Mouse (Mus musculus) heart, adult 2 months (tissue): ENCODE measurements at regions not wholly inside any gene's neighbourhood (a gene's known extent, or its start where the extent isn't known, plus 50 kb on each side); places are given as distances from the start of the nearest gene placed in this dataset.

Experiments used
- CTCF ChIP-seq: fragments of 200-600 bp; IDR thresholded peaks from 2 replicates; pipeline ENCODE4 v1.8.1; 2022; ENCODE audit warnings: antibody characterized with exemption, mild to moderate bottlenecking, moderate library complexity
- POLR2A ChIP-seq: fragments of 200-500 bp; IDR thresholded peaks from 2 replicates; pipeline ENCODE4 v1.6.1; 2011; ENCODE audit warnings: mild to moderate bottlenecking, low read depth, low read length, control low read depth; ENCODE audit not compliant: insufficient read depth

GRCm38 (mm10) chr9:41211865-41212302 is 50.4 kb upstream of the Ubash3b start:
- TF ChIP-seq CTCF = no peak
- no peak for TF ChIP-seq POLR2A
